Mouse (Mus musculus): ENCODE measurements around the gene Clip3.

Clip3 gene

GRCm38 (mm10) chr7:30294296-30294695, 2.8 kb downstream of the Clip3 start:
- no peak for DNase-seq (ENCODE audit: low read depth, low spot score)

GRCm38 (mm10) chr7:30295103-30295502, 3.6 kb downstream of the Clip3 start:
- DNase-seq (ENCODE audit: low read depth, low spot score): no peak

DNA sequence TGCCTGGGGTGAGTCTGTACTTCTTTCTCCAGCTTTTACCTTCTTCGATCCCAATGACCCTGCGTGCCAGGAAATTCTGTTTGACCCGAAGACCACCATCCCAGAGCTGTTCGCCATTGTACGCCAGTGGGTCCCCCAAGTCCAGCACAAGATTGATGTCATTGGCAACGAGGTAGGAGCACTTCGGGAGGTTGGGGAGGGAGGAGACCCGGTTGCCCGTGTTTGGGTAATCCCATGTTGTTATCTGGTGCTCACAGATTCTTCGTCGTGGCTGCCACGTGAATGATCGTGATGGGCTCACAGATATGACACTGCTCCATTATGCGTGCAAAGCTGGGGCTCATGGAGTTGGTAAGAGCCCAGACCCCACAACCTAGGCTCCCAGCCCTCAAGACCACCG, 5.3 kb downstream of the Clip3 start:
- DNase-seq (ENCODE audit: low read depth, low spot score): no peak

GRCm38 (mm10) chr7:30297266-30297665, 5.7 kb downstream of the Clip3 start:
- no peak for DNase-seq (ENCODE audit: low read depth, low spot score)

DNA sequence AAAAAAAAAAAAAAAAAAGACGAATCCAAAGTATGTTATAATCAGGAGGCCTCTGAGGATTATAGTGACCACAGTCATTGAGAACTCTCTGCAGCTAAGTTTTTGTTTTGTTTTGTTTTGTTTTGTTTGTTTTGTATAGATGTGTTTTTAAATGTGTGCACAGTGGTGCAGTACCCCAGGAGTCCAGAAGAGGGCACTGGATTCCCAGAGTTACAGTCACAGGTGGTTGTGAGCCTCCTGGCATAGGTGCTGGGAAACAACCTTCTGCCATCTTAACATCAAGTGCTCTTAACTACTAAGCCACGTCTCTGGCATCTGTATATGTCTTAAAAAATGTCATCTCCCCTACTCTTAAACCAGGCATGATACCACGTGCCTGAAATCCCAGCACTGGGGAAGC, 9.4 kb downstream of the Clip3 start:
- peak; percentile 67 for DNase-seq (ENCODE audit: low read depth, low spot score)

DNA sequence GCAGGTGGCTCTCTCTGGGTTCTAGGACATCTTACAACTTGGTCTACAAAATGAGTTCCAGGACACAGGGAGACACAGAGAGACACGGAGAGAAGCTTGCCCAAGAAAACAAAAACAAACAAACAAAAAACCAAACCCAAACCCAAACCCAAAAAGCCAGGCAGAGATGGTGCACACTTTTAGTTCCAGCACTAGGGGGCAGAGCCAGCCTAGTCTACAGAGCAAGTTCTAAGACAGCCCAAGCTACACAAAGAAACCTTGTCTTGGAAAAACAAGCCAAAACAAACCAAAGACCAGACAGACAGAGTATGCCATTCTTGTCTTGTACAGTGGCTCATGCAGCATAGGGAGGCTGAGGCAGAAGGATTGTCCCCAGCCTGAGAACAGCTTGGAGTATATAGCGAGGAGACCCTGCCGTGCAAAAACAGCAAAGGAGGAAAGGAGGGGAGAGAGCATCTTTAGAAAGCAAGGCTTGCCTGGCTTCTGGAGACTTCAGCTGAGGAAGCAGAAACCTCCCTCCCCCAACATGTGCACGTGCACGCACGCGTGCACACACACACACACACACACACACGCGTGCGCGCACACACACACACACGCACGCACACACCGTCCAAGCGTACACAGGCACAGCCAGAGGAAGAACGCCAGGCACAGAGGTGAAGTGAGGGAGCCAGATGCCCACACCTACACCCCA, 14.7 kb downstream of the Clip3 start:
- DNase-seq (ENCODE audit: low read depth, low spot score): peak; percentile 52

- peak; percentile 96 for DNase-seq (ENCODE audit: low read depth, low spot score)
Observed at GRCm38 (mm10) chr7:30308076-30309005, 16.8 kb downstream of the Clip3 start, which contains the start of gene Alkbh6. Alkbh6 (plus strand) TSS chr7:30308717.

- DNase-seq (ENCODE audit: low read depth, low spot score): no peak
Observed at GRCm38 (mm10) chr7:30309395-30310129, 18.0 kb downstream of the Clip3 start.

DNA sequence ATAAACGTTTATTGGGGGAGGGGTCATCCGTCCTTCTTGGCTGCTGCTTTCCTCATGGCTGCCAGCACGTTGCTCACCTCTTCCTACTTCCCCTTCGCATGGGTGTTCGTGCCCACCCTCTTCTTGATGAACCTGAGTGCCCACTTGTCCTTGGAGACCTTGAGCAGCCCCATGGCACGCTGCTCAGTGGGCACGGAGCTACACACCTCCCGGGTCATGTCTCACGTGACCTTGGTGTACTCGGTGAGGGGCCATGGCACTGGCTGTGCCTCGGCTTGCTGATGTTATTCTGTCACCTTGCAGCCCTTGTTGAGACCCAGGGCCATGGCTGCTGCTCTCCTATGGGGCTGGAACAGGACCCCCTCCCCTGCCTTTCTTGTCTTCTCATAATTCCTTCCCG, 18.6 kb downstream of the Clip3 start:
- DNase-seq (ENCODE audit: low read depth, low spot score): no peak

DNA sequence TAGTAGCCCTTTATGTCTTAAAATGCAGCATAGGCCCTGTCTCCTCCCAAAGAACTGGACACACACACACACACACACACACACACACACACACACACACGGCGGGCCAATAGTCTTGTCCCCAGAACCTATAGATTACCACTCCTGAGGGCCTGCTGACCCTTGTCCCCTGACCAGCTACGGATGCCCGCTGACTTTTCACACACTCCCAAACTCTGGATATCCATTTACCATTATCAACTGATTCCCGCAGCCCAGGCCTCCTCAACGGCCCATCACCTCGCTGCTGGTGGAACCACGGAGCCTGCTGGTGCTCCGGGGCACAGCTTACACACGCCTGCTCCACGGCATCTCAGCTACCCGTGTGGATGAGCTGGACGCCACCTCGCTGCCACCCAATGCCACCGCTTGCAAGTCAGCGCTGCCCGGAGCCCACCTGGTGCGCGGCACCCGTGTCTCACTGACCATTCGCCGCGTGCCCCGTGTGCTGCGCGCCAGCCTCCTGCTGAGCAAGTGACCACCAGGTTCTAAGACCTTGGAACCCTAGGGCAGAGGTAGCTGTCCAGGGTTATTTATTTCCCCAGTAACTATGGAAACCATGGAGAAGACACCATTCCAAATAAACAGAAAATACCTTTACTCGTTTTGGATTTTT, 22.3 kb downstream of the Clip3 start:
- DNase-seq (ENCODE audit: low read depth, low spot score): no peak

GRCm38 (mm10) chr7:30314721-30315155, 23.2 kb downstream of the Clip3 start, which contains the start of gene Syne4:
Syne4 (plus strand) TSS chr7:30314807.
- DNase-seq (ENCODE audit: low read depth, low spot score): no peak

GRCm38 (mm10) chr7:30315559-30316529, 24.3 kb downstream of the Clip3 start:
- no peak for DNase-seq (ENCODE audit: low read depth, low spot score)

DNA sequence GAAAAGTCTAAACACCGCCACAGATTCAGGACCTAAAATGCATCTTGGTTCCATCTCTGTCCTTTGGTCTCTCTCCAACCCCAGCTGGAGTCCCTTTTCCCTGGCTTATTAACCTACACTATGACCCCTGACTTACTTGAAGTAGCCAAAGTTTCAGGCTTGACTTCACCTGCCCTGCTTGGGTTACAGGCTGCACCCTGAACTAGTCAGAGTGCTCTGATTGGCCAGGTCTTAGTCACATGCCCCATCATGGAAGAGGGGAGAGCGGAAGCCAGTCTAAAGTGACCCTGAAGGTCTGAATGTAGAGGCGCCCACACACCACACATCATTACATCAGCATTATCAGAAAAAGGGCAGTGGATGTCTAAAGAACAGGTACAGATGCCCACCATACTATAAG, 26.6 kb downstream of the Clip3 start:
- no peak for DNase-seq (ENCODE audit: low read depth, low spot score)

DNA sequence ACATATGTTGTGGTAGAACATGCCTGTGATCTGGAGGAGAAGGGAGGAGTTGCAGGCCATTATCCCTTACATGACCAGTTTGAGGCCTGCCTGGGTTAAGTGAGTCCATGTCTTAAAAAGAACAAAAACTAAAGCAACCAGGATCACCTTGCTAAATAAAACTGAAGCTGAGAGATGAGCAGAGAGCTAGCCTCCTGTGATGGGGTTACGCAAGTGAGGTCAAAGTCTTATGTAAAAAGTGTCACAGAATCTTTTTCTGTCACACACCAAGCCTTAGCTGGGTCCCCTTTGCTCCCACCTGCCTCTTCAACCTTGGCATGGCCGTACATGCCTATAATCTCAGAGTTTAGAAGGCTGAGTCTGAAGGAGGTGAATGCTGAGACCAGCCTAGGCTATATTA, 29.4 kb downstream of the Clip3 start:
- no peak for DNase-seq (ENCODE audit: low read depth, low spot score)

DNA sequence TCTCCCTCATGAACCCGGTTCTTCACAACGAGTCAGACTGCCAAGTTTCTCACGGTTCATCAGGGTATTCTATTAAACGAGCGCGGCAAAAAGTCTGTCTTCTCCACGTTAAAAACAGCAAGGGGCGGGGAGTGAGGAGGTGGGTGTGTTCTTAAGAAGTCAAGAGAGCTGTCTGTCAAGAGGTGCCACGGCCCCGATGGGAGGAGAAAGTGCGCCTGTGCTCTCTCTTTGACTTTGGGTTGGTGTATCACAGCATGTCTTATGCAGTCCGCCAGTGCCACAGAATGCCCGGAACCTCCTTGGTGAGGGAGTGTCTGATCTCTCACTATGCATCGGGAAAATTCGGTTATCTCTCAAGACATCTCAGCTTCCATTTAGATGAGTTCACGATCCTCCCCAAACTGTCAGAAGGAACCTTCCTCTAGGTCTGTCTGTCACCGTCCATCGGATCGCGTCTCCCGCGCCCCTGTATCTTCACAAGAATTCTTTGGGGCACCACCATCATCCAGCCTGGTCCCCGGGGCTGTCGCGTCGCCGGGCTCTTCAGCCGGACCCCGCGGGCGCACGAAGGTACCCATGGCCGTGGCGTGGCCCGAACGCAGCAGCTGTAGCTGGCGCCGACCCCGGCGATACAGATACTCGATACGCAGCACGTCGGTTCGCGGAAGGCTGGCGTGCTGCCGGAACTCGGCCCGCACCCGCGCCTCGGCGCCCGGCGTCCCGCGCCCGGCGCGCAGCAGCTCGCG, 30.2 kb downstream of the Clip3 start, which contains the start of gene E130208F15Rik:
E130208F15Rik (plus strand) TSS at position 202 of the 746 bp plus-strand sequence.
- DNase-seq (ENCODE audit: low read depth, low spot score): peak; percentile 92

DNA sequence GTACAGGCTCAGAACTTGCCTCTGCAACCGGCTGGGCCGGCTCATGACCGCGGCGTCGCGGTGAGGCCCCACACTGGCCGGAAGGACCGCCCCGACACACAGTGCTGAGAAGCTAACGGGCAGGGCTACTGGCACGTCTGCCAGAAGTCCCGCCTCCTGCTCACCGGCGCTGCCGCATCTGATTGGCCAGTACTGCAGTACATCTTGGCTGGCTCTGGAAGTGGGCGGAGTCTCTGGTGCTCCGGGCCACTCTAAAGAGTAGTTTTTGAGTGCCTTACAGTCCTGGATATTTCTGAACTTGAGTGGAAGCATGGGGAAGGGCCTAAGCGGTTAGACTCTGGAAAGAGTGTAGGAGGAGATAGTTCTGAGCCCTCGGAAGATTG, 30.7 kb downstream of the Clip3 start:
- DNase-seq (ENCODE audit: low read depth, low spot score): peak; percentile 98

GRCm38 (mm10) chr7:30322865-30323264, 31.3 kb downstream of the Clip3 start:
- DNase-seq (ENCODE audit: low read depth, low spot score): peak; percentile 85

- no peak for DNase-seq (ENCODE audit: low read depth, low spot score)
Observed at GRCm38 (mm10) chr7:30323795-30324194, 32.3 kb downstream of the Clip3 start, which contains the start of gene Sdhaf1. Sdhaf1 (minus strand) TSS chr7:30323895.

DNA sequence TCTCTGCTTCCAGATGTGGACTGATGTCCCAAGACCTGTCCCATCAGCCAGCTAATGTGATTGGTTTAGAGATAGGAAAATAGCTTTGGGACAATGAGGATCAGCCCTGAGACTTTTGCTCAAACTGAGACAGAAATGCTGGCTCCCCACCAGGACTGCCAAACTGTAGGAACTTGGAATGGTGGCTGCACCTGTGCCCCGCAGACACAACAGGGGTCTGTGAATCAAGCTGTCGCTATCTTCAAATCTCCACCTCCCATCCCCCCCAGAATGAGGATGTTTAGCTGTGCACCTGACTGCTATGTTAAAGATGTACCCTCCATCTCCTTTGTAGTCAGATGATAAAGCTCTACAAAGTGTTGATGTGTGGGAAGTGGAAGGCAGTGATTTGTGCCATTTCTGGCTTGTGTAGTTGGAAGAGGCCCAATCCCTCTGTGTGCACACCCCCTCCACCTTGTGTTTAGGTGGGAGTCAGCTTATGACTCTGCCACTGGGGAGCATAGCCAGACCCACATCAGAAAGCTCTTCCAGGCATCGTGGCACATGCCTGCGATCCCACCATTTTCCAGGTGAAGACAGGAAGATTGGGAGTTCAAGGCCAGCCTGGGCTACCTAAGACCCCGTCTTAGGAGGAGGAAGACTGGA, 32.9 kb downstream of the Clip3 start:
- no peak for DNase-seq (ENCODE audit: low read depth, low spot score)

All from A20 (cell line).